Mouse (Mus musculus) frontal cortex, adult (tissue): ENCODE data around the gene Rcbtb2.
"Not testable (repeated sequence)": the region's sequence is repeated elsewhere in the genome, so short reads cannot be mapped to it uniquely, and the experiment has no call there.

Experiments
- ATAC-seq: cut with Nextera tagmentation; 2 replicates; pipeline ENCODE4 v1.9.2; 2017; ENCODE audit warnings: mild to moderate bottlenecking, moderate library complexity, mixed read lengths; ENCODE audit not compliant: low TSS enrichment

Gene Rcbtb2

DNA sequence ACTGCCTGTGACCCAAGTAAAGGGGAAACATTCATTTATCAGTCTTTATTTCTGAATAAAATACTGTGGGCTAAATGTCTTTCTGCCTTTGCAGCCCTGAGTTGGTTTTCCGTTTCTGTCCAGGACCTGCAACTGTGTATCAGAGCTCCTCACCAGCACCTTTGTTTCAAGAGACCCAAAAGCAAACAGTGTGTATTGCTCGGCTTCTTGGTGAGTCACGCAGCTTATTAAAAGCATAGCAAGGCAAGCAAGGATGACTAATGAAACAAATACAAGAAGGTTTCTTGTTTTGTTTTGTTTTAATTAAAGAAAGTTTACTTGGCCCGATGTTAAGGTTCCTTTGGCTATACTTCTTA lies at the start of gene Rcbtb2:
Gene Rcbtb2 (plus strand): TSS at position 115 of the 356 bp plus-strand sequence.
- no peak for ATAC-seq

DNA sequence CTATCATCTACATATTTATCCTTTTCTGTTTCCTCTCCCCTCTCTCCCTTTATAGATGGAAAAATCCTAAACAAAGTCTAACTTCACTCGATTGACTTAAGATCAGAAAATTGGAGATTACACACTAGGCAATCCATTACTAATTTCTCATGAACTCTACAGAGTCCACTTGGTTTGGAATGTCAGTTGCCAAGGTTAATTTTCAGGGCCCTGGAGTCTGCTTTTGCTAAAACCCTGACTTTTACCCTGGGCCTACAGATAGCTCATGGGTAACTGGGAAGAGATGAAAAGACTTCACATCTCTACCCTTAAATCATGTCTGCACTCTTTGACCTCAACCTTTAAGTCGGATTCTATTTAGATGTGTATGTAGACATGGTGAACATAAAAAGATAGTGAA lies 39.3 kb upstream of the Rcbtb2 start:
- ATAC-seq, result no peak

DNA sequence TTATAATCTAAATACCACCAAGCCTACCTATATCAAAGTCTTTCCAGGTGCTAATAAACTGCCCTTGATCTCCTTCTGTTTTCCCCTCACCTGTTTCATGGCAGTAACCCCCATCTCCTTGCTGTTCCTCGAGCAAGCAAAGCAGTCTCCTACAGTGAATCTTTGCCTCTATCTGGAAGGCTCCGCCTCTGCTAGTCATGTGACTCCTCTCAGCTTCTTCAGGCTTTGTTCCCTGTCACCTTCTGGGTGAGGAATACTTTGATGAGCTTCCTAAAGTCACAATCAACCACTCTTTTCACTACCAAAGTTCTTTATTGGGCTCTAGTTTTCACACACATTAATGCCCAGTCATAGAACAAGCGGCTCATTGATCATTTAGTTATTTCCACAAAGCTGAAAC lies 36.4 kb upstream of the Rcbtb2 start:
- ATAC-seq, result no peak

DNA sequence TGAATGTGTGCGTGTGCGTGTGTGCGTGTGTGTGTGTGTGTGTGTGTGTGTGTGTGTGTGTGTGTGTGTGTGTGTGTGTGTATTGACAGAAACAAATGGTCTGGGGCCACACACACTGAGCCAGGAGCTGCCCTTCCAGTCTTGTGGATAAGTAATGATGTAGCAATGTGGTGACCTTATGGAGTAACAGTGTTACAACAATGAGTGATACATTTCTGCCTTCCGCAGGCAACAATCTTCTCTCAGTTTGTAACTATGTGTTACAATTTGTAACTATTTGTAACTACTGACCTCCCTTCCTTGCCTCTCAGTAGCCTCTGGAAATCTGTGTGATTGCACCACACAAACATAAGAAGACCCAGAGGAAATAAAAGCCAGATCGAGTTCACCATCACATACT lies 35.6 kb upstream of the Rcbtb2 start:
- no peak for ATAC-seq

DNA sequence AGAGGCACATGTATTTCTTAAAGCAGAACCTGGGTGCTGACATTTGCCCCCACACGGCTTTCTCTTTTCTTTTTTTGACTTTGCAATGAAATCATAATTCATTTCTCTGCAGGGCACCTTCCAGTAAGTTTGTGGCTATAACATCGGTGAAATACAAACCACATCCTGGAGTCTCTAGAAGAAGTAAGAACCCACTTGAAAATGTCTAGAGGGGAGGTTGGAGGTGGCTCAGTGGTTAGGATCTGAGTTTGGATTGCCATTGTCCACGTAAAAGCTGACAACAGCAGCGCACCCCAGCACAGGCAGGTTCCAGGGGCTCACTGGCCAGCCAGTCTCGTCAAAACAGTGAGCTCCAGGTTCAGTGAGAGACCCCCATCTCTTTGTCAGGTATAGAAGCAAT lies 35.1 kb upstream of the Rcbtb2 start:
- no peak for ATAC-seq

- no peak for ATAC-seq
Measured at GRCm38 (mm10) chr14:73088224-73088623, 34.6 kb upstream of the Rcbtb2 start.

DNA sequence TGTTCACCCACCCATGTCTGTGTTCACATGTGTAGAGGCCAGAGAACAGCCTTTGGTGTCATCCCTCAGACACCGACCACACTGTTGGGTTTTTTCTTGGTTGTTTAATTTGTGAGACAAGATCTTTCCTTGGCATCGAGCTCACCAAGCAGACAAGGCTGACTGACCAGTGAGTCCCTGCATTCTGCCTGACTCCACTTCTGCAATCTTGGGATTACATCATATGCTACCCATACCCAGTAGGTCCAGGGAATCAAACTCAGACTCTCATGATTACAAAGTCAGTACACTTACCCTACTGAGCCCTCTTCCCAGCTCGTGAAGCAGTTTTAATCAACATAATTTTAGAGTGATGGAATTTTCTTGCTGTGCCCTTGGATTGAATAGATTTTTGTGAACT lies 30.0 kb upstream of the Rcbtb2 start:
- no peak for ATAC-seq

GRCm38 (mm10) chr14:73094802-73095550 lies 27.9 kb upstream of the Rcbtb2 start:
- ATAC-seq, result no peak

- peak; percentile 84 for ATAC-seq
Measured at GRCm38 (mm10) chr14:73098677-73099387, 24.0 kb upstream of the Rcbtb2 start.

GRCm38 (mm10) chr14:73102270-73102865 lies 20.5 kb upstream of the Rcbtb2 start:
- ATAC-seq, result no peak

DNA sequence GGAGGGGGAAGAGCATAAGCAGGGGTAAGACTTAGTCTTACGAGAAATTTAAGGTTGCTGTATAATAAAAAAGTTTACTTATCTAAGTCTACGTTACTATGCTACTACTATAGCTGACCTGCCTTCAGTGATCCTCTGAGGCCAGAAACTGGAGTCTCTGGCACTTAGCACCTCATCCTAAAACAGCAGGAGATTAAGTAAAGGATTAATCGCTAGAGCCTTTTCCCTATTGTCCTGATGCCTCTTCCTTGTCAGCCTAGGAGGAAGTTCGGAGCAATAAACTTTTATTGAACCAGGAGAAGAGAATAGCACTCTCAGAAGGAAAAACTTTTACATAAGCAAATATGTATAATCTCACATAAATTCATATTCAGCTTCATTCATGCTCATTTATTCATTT lies 19.9 kb upstream of the Rcbtb2 start:
- not testable (repeated sequence) for ATAC-seq

DNA sequence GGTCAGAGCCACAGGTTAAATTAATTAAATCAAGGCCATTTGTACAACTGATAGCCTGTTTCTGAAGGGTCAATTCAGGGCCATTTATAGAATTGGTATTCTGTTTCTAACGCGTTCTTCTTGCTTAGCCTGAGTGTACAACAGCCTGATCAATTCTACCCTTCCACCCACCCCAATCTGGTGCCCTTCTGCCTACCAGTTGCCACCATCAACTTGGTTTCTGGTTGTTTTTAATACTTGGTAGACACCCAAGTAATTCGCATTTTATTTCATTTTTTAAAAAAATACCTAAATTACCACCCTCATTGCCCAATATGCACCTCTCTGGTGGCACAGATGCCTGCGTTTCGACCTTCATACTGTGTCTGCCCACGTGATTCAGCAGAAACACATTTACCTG lies 17.9 kb upstream of the Rcbtb2 start:
- ATAC-seq, result no peak

DNA sequence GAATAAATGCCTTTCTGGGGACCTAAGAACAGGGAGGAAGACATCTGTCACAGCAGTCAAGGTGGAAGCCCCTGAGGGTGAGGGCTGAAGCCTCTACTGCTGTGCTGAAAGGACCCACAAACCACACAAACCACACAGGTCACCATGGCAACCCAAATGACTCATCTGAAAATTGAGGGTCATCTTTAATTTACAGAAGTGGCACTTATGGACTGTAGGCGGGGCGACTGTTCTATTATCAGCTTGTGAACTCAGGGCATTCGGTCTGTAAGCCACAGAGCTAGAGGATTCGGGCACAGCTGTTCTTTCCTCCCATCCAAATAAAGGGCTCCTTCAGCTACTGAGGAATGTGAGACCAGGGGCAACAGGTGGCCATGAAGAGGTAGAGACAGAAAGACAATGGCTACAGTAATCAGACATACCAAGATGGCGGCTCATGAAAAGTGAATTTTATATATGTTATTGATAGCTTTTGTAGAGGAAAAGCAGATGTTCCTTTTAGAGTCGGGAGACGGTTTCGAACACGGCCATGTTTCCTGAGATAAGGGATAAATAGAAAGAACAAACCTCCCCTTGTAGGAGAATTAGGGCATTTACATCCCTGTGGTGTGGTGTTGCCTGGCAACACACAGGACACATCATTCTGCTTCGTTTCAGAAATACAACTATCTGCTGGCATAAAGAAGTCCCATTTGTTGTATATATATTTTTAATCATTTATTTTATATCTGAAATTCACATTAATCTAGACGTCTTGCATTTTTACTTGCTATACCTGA lies 17.2 kb upstream of the Rcbtb2 start:
- no peak for ATAC-seq

GRCm38 (mm10) chr14:73106234-73106711 lies 16.6 kb upstream of the Rcbtb2 start:
- peak; percentile 64 for ATAC-seq

DNA sequence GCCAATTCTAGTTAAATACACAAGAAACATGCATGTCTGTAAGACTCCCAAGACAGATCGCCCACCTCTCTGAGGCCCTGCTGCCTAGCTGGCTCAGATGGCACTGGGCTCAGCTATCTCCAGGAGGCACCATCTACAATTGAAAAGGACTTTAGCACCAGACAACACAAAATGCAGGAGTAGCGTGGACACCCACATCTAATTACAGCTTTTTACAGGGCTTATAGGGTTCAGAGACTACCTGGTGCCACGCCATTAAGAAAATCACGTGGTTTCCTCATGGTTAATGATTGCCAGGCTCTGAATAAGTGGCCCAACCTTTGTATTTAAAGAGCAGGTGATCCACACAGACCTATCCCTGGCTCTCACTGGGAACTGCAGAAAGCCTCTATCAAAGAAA lies 15.9 kb upstream of the Rcbtb2 start:
- ATAC-seq, result no peak

- ATAC-seq, result no peak
Measured at GRCm38 (mm10) chr14:73107371-73107770, 15.5 kb upstream of the Rcbtb2 start.

DNA sequence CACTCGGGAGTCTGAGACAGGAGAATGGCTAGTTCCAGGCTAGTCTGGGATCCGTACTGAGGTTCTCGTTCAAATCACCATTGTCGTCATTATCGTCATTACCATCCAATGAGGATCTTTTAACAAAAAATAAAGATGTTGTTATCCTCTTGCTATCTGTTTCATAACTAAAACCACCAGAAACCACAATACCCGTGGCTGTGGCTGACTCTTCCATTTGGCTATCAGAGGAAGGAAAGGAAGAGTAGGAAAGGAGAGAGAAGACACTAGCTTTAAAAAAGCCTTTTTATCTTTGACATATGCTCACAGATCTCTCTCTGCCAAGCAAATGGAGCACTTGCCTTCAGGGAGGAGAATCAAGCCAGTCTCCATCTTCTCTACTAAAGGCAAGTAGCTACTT lies 14.9 kb upstream of the Rcbtb2 start:
- ATAC-seq, result no peak

GRCm38 (mm10) chr14:73110682-73111081 lies 12.2 kb upstream of the Rcbtb2 start:
- ATAC-seq, result peak; percentile 48

GRCm38 (mm10) chr14:73111091-73111490 lies 11.7 kb upstream of the Rcbtb2 start:
- ATAC-seq, result no peak

GRCm38 (mm10) chr14:73112186-73112840 lies 10.5 kb upstream of the Rcbtb2 start:
- no peak for ATAC-seq

GRCm38 (mm10) chr14:73114952-73115351 lies 7.9 kb upstream of the Rcbtb2 start:
- ATAC-seq, result not testable (repeated sequence)

GRCm38 (mm10) chr14:73116301-73116700 lies 6.5 kb upstream of the Rcbtb2 start:
- ATAC-seq, result no peak
